Mouse (Mus musculus) embryonic stem cell, embryonic (primary cell): ENCODE measurements around the gene Rbms3.

Experiments used
- CTCF ChIA-PET, 4 experiments: fragments of 300-600 bp in 2 of 4; fragments of 350-600 bp in 2 of 4; sonication (Branson Sonifier 250); formaldehyde crosslinking; loops; one replicate each; lab custom pipeline; 2022; ENCODE audit warnings: inconsistent platforms in 2 of 4; lab: Charles Lee
- POLR2A ChIA-PET, 4 experiments: fragments of 300-600 bp in 2 of 4; fragments of 350-600 bp in 2 of 4; sonication (Branson Sonifier 250); formaldehyde crosslinking; loops; one replicate each; lab custom pipeline; 2022; ENCODE audit warnings: antibody characterized with exemption in 4 of 4, inconsistent platforms in 1 of 4; lab: Charles Lee

The Rbms3 gene

DNA sequence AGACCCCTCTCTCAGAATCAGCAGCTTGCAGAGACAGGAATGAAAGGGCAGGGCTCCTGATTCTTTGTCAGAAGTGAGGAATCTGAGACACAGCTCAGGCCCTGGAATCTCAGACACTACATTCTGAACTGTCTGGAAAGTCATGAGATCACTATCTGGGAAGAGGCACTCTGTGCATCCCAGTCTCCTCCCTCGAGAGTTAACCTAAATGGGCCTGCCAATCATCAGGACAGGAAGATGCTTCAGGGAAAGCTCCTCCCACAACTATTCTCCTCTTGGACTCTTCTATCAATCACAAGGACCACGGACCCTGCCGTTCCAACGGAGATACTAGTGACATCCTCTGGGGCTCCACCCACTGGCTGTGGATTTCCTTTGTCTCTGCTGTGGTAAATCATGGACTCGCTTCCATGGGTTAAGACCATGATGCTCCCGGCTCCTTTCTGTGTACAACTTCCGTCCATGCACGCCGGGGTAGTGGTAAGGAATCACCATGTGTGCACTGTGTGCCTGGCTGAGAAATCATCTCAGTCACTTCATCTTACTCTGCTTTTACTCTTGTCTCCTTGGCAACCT is 473.3 kb downstream of the Rbms3 start:
- ChIA-PET CTCF (no interaction called here), POLR2A (no interaction called here)

- ChIA-PET POLR2A (interaction anchor here in 1 of 4 experiments (0.8 kb wide), 1 partner anchor 18 kb away, joined by 3 read pairs; no protein-coding TSS in a partner anchor), CTCF (interaction anchor here in 1 of 4 experiments (0.6 kb wide), 1 partner anchor 179 kb away, joined by 3 read pairs; no protein-coding TSS in a partner anchor)
These were observed 475.1 kb downstream of the Rbms3 start for GRCm38 (mm10) chr9:117154590-117154989.

- CTCF ChIA-PET: interaction anchor here in 1 of 4 experiments (0.6 kb wide), 1 partner anchor 178 kb away, joined by 3 read pairs; no protein-coding TSS in a partner anchor
- POLR2A ChIA-PET: interaction anchor here in 3 of 4 experiments (0.6 to 0.8 kb wide), 5 partner anchors 17 to 1053 kb away, joined by 3 to 4 read pairs (median 3); no protein-coding TSS in a partner anchor
These were observed 475.9 kb downstream of the Rbms3 start for GRCm38 (mm10) chr9:117153686-117154274.

GRCm38 (mm10) chr9:117151951-117152350 is 477.8 kb downstream of the Rbms3 start:
- CTCF ChIA-PET: no interaction called here
- POLR2A ChIA-PET: no interaction called here

DNA sequence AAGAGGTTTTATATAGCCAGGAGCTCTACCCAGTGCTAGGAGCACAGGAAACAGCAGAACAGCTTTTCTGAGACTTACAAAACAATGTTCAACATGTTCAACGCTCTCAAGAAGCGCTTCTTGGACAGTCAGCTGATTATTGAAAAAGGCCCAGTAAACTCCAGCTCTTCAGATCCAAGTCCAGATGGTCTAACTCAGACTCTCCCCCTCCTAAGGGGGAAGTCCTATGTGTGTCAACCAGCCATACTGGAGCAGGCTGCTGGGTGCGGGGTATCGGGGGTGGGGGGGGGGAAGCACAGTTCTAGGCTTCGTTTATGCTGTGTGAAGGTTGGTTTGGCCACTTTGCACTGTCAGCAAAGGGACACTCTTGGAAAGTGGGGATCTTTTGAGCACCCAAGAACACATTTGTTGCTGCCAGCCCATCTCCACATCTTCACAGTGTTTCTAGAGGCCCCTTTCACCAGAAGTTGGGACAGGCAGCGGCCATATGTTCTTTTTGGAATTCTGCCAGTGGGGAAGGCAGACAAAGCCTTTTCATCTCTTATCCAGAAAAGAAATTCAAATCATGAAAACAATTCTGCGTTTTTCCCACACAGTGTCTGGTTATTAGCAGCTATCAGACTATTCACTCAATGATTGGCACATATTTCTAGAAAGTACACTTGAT is 485.5 kb downstream of the Rbms3 start:
- CTCF ChIA-PET: no interaction called here
- POLR2A ChIA-PET: interaction anchor here in 1 of 4 experiments (0.7 kb wide), 1 partner anchor 363 kb away, joined by 3 read pairs; no protein-coding TSS in a partner anchor

- POLR2A ChIA-PET: no interaction called here
- CTCF ChIA-PET: interaction anchor here in 1 of 4 experiments (0.5 kb wide), 1 partner anchor 338 kb away, joined by 3 read pairs; no protein-coding TSS in a partner anchor
These were observed 489.7 kb downstream of the Rbms3 start for GRCm38 (mm10) chr9:117139971-117140370.

DNA sequence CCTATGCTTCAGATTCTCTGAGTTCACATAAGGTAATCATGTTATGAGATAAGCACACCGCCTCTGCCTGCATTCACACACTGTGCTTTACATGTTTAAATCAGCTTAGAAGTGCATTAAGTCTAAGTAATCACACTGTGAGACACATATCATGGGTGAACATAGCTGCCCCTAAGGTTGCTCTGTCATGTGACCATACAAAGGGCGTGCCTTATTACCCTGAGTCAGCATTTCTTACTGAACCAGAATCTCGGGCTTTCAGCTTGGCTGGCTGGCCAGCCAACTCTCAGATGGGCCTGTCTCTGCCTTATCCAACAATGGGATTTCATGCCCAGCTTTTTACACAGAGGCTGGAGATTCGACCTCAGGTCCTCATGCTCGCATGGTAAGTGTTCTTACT is 493.3 kb downstream of the Rbms3 start:
- ChIA-PET CTCF (interaction anchor here in 1 of 4 experiments (0.6 kb wide), 1 partner anchor 119 kb away, joined by 5 read pairs; no protein-coding TSS in a partner anchor), POLR2A (interaction anchor here in 2 of 4 experiments (0.6 to 0.7 kb wide), 4 partner anchors 18 to 521 kb away, joined by 3 to 8 read pairs (median 4); no protein-coding TSS in a partner anchor)

GRCm38 (mm10) chr9:117134043-117134442 is 495.7 kb downstream of the Rbms3 start:
- CTCF ChIA-PET: no interaction called here
- POLR2A ChIA-PET: no interaction called here

DNA sequence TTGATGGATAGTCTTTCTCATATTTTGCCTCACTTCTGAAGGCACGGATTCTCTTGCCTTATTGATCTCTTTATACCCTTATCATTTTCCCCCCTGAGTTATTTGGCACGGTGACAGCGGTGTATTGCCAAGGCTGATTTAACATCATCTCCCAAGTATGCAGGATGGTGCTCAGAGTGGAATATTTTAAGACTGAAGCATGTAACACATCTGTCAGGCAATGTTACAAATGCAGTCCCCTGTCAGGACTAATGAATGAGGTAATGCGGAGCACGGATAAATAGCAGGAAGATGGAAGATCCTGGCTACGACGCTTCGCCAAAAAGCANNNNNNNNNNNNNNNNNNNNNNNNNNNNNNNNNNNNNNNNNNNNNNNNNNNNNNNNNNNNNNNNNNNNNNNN is 502.9 kb downstream of the Rbms3 start:
- CTCF ChIA-PET: no interaction called here
- POLR2A ChIA-PET: no interaction called here

DNA sequence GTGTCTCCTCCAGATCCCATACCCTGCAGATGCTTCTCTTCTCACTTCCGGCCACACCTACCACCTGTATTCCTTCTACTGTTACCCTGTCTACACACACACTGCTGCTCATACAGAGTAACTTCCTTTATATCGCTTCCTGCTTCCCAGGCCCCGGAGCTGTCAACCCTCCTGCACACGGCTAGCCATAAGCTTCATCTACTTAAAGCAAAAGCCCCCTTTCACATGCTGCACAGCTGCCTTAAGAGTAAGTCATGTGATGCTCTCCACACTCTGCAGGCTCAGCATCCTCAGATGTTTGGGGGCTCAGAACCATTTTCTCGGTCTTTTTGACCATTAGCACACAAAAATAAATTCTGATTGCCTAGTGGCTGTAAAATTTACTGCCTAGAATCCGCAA is 503.9 kb downstream of the Rbms3 start:
- CTCF ChIA-PET: no interaction called here
- POLR2A ChIA-PET: no interaction called here

- CTCF ChIA-PET: no interaction called here
- POLR2A ChIA-PET: no interaction called here
These were observed 508.1 kb downstream of the Rbms3 start for GRCm38 (mm10) chr9:117121572-117121971.

GRCm38 (mm10) chr9:117117181-117117729 is 512.5 kb downstream of the Rbms3 start:
- ChIA-PET CTCF (no interaction called here), POLR2A (no interaction called here)

DNA sequence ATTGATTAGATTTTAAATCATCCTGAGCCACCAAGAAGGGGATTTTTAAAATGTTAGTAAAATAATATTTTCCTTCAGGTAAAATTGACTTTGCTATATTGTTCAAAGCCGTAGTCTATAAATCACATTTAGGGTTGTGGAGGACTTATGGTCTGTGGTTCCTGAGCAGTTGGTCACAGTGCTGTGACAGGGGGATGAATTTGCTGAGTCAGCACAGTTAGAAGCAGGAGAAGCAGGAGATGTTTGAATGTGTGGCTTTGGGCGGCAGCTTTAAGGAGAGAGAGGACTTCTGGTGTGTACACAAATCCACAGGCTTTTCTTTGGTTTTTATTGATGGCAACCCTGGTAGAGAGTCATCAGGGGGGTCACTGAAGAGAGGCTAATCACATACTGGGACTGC is 514.1 kb downstream of the Rbms3 start:
- ChIA-PET CTCF (no interaction called here), POLR2A (interaction anchor here in 1 of 4 experiments (0.7 kb wide), 1 partner anchor 641 kb away, joined by 3 read pairs; no protein-coding TSS in a partner anchor)

DNA sequence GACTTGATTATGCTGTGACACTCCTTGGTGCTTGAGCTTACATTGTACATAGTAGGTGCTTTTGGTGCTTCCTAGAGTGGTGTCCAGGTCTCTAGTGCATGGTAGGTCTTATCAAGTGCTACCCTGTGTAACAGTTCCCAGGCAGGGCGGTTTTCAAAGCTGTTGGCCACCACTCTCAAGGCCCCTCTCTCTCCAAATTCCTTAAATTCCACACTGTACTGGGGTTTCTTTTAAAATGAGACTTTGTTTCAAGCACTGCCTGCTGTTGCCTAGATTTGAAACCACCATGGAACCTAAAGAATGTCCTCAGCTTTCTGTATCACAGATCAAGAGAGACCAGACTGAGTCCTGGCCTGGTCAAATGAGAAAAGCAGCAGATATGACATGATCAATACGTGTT is 516.1 kb downstream of the Rbms3 start:
- POLR2A ChIA-PET: no interaction called here
- CTCF ChIA-PET: no interaction called here

- CTCF ChIA-PET: no interaction called here
- POLR2A ChIA-PET: no interaction called here
These were observed 521.8 kb downstream of the Rbms3 start for GRCm38 (mm10) chr9:117107926-117108325.

- CTCF ChIA-PET: no interaction called here
- POLR2A ChIA-PET: no interaction called here
These were observed 527.3 kb downstream of the Rbms3 start for GRCm38 (mm10) chr9:117102198-117102930.

GRCm38 (mm10) chr9:117100181-117100580 is 529.5 kb downstream of the Rbms3 start:
- CTCF ChIA-PET: no interaction called here
- POLR2A ChIA-PET: no interaction called here

GRCm38 (mm10) chr9:117093551-117093950 is 536.2 kb downstream of the Rbms3 start:
- POLR2A ChIA-PET: no interaction called here
- CTCF ChIA-PET: interaction anchor here in 1 of 4 experiments (0.6 kb wide), 1 partner anchor 18 kb away, joined by 3 read pairs; no protein-coding TSS in a partner anchor

DNA sequence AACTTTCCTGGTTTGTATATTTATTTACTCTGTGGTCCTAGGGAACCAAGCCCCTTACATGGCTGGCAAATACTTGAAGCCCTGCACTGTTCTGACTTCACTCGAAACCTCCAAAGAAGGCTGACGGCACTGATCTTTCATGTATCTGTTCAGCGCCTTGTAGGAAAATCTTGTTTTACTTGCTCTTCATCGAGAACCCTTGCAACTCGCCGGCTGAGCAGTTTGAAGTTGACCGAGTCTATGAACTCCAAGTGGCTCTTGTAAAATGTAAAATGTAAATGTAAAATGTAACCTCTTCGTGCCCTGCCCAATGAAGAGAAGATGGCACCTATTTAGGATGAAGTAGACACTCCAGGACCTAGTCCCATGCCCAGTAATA is 537.5 kb downstream of the Rbms3 start:
- ChIA-PET POLR2A (no interaction called here), CTCF (no interaction called here)
